Comparison of ENCODE assay signal across 7 mouse cellular contexts in the genomic region with DNA sequence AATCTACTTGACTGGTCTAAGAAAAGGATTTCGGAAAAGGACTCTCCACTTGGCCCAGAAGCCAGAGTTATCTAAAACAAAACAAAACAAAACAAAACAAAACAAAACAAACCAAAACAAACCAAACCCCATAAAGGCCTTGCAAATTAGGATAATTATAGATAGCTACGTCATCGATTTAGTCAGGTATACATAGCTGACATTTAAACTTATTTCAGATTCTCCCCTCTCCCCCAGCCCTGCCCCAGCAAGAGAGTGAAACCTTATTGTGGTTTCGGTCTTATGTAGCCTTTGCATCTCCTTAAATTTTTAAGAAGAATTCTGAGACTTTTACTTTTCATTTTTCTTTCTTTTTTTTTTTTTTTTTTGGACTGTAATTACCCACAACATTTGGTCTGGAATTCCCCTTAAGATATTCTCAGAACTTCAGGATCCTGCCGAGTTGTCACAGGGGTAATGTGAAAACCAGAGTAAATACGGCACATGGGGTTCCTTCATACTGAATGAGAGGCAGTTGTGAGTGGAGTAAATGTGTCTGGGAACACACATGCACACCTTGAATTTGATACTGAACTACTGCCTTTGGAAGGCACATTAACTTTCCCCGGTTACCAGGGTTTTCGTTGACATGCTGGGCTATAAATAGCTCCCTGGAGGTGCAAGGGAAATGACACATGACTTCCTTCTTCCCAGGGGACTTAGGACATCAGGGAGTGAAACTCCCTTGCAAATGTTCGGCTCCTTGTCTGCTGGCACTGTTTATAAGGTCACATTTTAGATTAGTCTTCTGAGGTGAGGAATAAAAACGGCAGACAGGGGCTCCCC.
DNase-seq lines count a peak whose midpoint lies in the region; ATAC-seq and TF ChIP-seq lines count a peak whose summit lies in the region.

No protein-coding gene starts in this region.

- TF ChIP-seq CTCF in CH12.LX (conservative IDR thresholded peaks at IDR 0.05 in 1 of 2, IDR thresholded peaks at IDR 0.05 in 1 of 2; ENCODE audit: low read depth in 2 of 2, low read length in 2 of 2) = no peak

- no peak overlapping the region for H3K27ac ChIP-seq in CH12.LX (ENCODE audit: insufficient read depth, low read depth)
- peak overlapping the region; percentile 16 for H3K27ac ChIP-seq in heart, embryonic 11.5 days (ENCODE audit: low read depth, low read length)
- H3K27ac ChIP-seq in forebrain, embryonic 12.5 days = no peak overlapping the region

- no peaks in the 10 kb centered on the region for H3K9me3 ChIP-seq in CH12.LX (replicated peaks; ENCODE audit: low read length)
- H3K9me3 ChIP-seq in heart, embryonic 11.5 days (replicated peaks; ENCODE audit: control insufficient read depth, low read length) = no peaks in the 10 kb centered on the region
- H3K9me3 ChIP-seq in forebrain, embryonic 12.5 days = no peaks in the 10 kb centered on the region

- peak; percentile 28; the same call in 1 of the 2 replicates for TF ChIP-seq EP300 in CH12.LX (IDR thresholded peaks at IDR 0.05; ENCODE audit: low read length)

- DNase-seq in 3T3-L1 (ENCODE audit: low read depth, low spot score) (peak; percentile 52), CH12.LX (ENCODE audit: extremely low read depth) (peak; percentile 46)
- DNase-seq in kidney, postnatal 14 days = peak; percentile 58
- DNase-seq in naive thymus-derived CD4-positive, alpha-beta T cell, adult 2 months (ENCODE audit: low read depth) = peak; percentile 54
- DNase-seq in ovary, postnatal 14 days (ENCODE audit: low spot score) = no peak

- no peaks in the 10 kb centered on the region for H3K79me2 ChIP-seq in CH12.LX (replicated peaks; ENCODE audit: control insufficient read depth, extremely low read depth, insufficient read depth, poor library complexity, severe bottlenecking)

- dilution Hi-C loops in CH12.LX (cut with MboI; ENCODE audit: extremely low pct_ligation_motif_present, extremely low pct_unique_long_range_greater_than_20kb, low sequenced_read_pairs) = no loop called here

- H3K4me3 ChIP-seq in CH12.LX (replicated peaks in 1 of 3; ENCODE audit: low read depth in 2 of 3, low read length in 2 of 3, poor library complexity in 1 of 3) = no peak overlapping the region
- no peak overlapping the region for H3K4me3 ChIP-seq in heart, embryonic 11.5 days (ENCODE audit: low read depth, low read length)
- H3K4me3 ChIP-seq in forebrain, embryonic 12.5 days (replicated peaks) = no peak overlapping the region

- H3K9ac ChIP-seq in CH12.LX (ENCODE audit: insufficient read depth, low read depth) = no peak overlapping the region
- H3K9ac ChIP-seq in heart, embryonic 11.5 days (ENCODE audit: low read depth, low read length) = no peak overlapping the region
- H3K9ac ChIP-seq in forebrain, embryonic 12.5 days = no peak overlapping the region

- peak overlapping the region; percentile 99 for H3K4me2 ChIP-seq in CH12.LX (ENCODE audit: insufficient read depth, low read depth, poor library complexity, severe bottlenecking)
- peak overlapping the region; percentile 27 for H3K4me2 ChIP-seq in heart, embryonic 11.5 days
- no peak overlapping the region for H3K4me2 ChIP-seq in forebrain, embryonic 12.5 days

- no peaks in the 10 kb centered on the region for H3K27me3 ChIP-seq in CH12.LX (replicated peaks)
- H3K27me3 ChIP-seq in heart, embryonic 11.5 days (ENCODE audit: control insufficient read depth, insufficient read depth, low read length) = no peaks in the 10 kb centered on the region
- no peaks in the 10 kb centered on the region for H3K27me3 ChIP-seq in forebrain, embryonic 12.5 days

- peaks cover 8 to 39% of the 10 kb centered on the region in 2 experiments for H3K4me1 ChIP-seq in CH12.LX (ENCODE audit: control insufficient read depth in 1 of 2, insufficient read depth in 2 of 2)
- H3K4me1 ChIP-seq in heart, embryonic 11.5 days (ENCODE audit: control insufficient read depth, insufficient read depth, low read length) = peaks cover 26% of the 10 kb centered on the region
- no peaks in the 10 kb centered on the region for H3K4me1 ChIP-seq in forebrain, embryonic 12.5 days

- no peak; the same call in none of the 2 replicates for TF ChIP-seq RAD21 in CH12.LX (IDR thresholded peaks at IDR 0.05; ENCODE audit: low read depth, low read length)

- WGBS in heart, embryonic 11.5 days (ENCODE audit: insufficient replicate concordance) = 36% methylated on average over 10 of the region's 10 CpGs
- 69% methylated on average over 10 of the region's 10 CpGs for whole genome bisulfite sequencing in forebrain, embryonic 12.5 days

- TF ChIP-seq POLR2A in CH12.LX (IDR thresholded peaks at IDR 0.05; ENCODE audit: low read depth, low read length) = no peak

- no peak for ATAC-seq in heart, embryonic 11.5 days (replicated peaks; ENCODE audit: insufficient number of reproducible peaks, low FRiP score, low TSS enrichment)
- ATAC-seq in forebrain, embryonic 12.5 days (ENCODE audit: low FRiP score) = no peak

- H3K36me3 ChIP-seq in CH12.LX (replicated peaks in 1 of 2; ENCODE audit: control insufficient read depth in 1 of 2, insufficient read depth in 1 of 2, low read length in 1 of 2) = no peaks in the 10 kb centered on the region
- H3K36me3 ChIP-seq in heart, embryonic 11.5 days (ENCODE audit: control insufficient read depth, insufficient read depth, low read length) = no peaks in the 10 kb centered on the region
- H3K36me3 ChIP-seq in forebrain, embryonic 12.5 days (replicated peaks) = no peaks in the 10 kb centered on the region

- in situ Hi-C loops in CH12.LX (cut with MboI; ENCODE audit: low pct_ligation_motif_present, low pct_unique_long_range_greater_than_20kb, low sequenced_read_pairs) = no loop called here

TF ChIP-seq in CH12.LX, 34 proteins besides CTCF, POLR2A, EP300 and RAD21:
- TF ChIP-seq USF2 (conservative IDR thresholded peaks at IDR 0.05; ENCODE audit: low read depth, low read length) (no peak), USF1 (IDR thresholded peaks at IDR 0.05; ENCODE audit: low read depth, low read length) (no peak), IRF4 (IDR thresholded peaks at IDR 0.05; ENCODE audit: low read depth, low read length) (peak; percentile 65), POLR2AphosphoS2 (IDR thresholded peaks at IDR 0.05; ENCODE audit: low read depth, low read length) (no peak), SIN3A (IDR thresholded peaks at IDR 0.05; ENCODE audit: low read length) (0 out of 2 replicates have a peak, but pooled peaks have one; percentile 54), SMC3 (IDR thresholded peaks at IDR 0.05; ENCODE audit: low read depth, low read length) (no peak), NELFE (IDR thresholded peaks at IDR 0.05; ENCODE audit: low read depth, low read length) (no peak), ZMIZ1 (IDR thresholded peaks at IDR 0.05; ENCODE audit: low read depth, low read length) (no peak), TBP (conservative IDR thresholded peaks at IDR 0.05; ENCODE audit: low read depth, low read length) (no peak), MXI1 (IDR thresholded peaks at IDR 0.05; ENCODE audit: low read depth, low read length) (peak; percentile 59), UBTF (IDR thresholded peaks at IDR 0.05; ENCODE audit: low read depth, low read length) (no peak), MEF2A (IDR thresholded peaks at IDR 0.05; ENCODE audit: borderline replicate concordance, low read depth, low read length) (peak; percentile 87), HCFC1 (IDR thresholded peaks at IDR 0.05; ENCODE audit: low read depth, low read length) (no peak), JUN (IDR thresholded peaks at IDR 0.05; ENCODE audit: insufficient read depth, low read depth, low read length) (no peak), MAZ (IDR thresholded peaks at IDR 0.05; ENCODE audit: low read depth, low read length) (0 out of 2 replicates have a peak, but pooled peaks have one; percentile 59), MAFK (IDR thresholded peaks at IDR 0.05; ENCODE audit: insufficient replicate concordance, low read length) (peak; percentile 44; the same call in 1 of the 2 replicates), CHD1 (IDR thresholded peaks at IDR 0.05; ENCODE audit: low read depth, low read length) (0 out of 2 replicates have a peak, but pooled peaks have one; percentile 35), CHD2 (IDR thresholded peaks at IDR 0.05; ENCODE audit: low read length) (0 out of 2 replicates have a peak, but pooled peaks have one; percentile 52), ZNF384 (IDR thresholded peaks at IDR 0.05; ENCODE audit: low read depth, low read length) (peak; percentile 93), ZC3H11A (IDR thresholded peaks at IDR 0.05; ENCODE audit: low read depth, low read length) (no peak), ELF1 (IDR thresholded peaks at IDR 0.05; ENCODE audit: low read depth, low read length) (no peak), NRF1 (IDR thresholded peaks at IDR 0.05; ENCODE audit: low read depth, low read length) (no peak), GABPA (IDR thresholded peaks at IDR 0.05; ENCODE audit: insufficient replicate concordance, low read depth, low read length) (no peak), E2F4 (IDR thresholded peaks at IDR 0.05; ENCODE audit: insufficient replicate concordance, low read depth, low read length) (no peak), ZKSCAN1 (IDR thresholded peaks at IDR 0.05; ENCODE audit: borderline replicate concordance, low read depth, low read length) (no peak), MYC (IDR thresholded peaks at IDR 0.05; ENCODE audit: low read depth, low read length) (no peak), TCF12 (IDR thresholded peaks at IDR 0.05; ENCODE audit: low read depth, low read length) (0 out of 2 replicates have a peak, but pooled peaks have one; percentile 18), RCOR1 (conservative IDR thresholded peaks at IDR 0.05; ENCODE audit: low read depth, low read length) (peak; percentile 72; the same call in 1 of the 2 replicates), ETS1 (conservative IDR thresholded peaks at IDR 0.05; ENCODE audit: low read depth, low read length) (peak; percentile 72), KAT2A (IDR thresholded peaks at IDR 0.05; ENCODE audit: insufficient replicate concordance, low read length) (no peak), MAX (IDR thresholded peaks at IDR 0.05; ENCODE audit: low read length) (peak; percentile 51; the same call in 1 of the 2 replicates), BHLHE40 (IDR thresholded peaks at IDR 0.05; ENCODE audit: low read depth, low read length) (peak; percentile 73), JUND (conservative IDR thresholded peaks at IDR 0.05; ENCODE audit: low read depth, low read length) (no peak), PAX5 (IDR thresholded peaks at IDR 0.05; ENCODE audit: low read length) (no peak)
